Mouse (Mus musculus) c-Kit-positive CD71-negative TER-119-negative erythroid progenitor cells, embryonic 14.5 days (primary cell): ENCODE measurements around the gene Tdg.
"Not testable (repeated sequence)": the region's sequence is repeated elsewhere in the genome, so short reads cannot be mapped to it uniquely, and the experiment has no call there.

Experiments
- DNase-seq: peaks from one replicate; pipeline ENCODE4 v3.0.0-alpha.2; 2013; ENCODE audit warnings: low read depth

The Tdg gene

DNA sequence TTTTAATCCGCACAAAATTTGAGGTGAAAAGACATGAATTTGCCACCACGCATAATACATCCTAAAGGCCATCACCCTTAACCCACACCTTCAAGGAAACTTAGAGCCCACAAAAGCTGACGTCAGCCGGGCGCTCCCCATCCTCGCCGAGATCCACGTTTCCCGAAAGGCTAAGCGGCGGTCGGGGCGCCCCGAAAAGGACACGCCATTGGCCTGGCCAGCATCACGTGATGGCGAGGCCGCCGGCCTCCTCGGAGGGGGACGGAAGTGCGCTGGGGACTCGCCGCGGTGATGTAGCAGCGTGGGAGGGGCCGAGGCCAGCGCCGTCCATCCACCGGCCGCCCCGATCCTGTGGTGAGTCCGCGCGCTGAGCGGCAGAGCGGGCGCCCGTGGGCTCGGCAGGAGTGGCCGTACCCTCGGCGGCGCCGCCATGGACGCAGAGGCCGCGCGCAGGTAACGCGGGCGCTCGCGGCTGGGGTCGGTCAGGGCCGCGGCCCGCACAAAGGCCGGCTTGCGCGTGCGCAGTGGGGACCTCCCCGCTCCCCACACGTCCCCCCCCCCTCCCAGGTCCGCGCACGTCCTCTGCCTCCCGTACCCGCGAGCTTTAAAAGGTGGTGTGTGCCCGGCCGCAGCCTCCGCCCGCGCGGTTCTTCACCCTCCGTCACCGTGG, at the start of gene Tdg:
TSS of gene Tdg (plus strand) at position 243 of the 670 bp plus-strand sequence.
- peak; percentile 91 for DNase-seq

DNA sequence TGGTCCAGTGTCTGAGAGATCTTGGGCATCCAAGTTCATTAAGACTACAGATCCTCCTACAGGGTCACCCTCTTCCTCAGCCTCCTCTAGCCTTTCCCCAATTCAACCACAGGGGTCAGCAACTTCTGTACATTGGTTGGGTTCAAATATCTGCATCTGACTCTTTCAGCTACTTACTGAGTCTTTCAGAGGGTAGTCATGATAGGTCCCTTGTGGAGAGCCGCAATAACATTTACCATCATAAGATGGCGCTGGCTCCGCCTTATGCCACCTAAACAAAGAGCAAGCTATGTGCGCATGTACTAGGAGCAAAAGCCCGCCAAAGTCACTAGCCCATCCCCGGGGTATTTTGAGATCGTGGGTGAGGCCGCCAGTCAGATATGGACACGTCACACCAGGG, 40.0 kb upstream of the Tdg start:
- peak; percentile 5 for DNase-seq

DNA sequence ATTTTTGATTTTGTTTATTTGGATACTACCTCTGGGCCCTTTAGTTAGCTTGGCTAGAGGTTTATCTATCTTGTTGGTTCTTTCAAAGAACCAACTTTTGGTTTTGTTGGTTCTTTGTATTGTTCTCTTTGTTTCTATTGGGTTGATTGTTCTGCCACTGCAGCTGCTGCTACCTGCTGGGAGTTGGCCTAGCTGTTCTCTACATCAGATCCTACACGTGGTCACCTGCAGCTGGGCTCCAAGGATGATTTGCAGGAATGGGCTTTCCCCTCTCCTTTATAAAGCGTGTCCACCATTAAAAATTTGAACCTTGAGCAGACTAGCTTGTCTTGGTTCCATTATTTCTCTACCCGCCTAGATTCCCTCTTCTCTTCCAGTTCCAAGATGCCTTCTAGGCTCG, 35.2 kb upstream of the Tdg start:
- not testable (repeated sequence) for DNase-seq

DNA sequence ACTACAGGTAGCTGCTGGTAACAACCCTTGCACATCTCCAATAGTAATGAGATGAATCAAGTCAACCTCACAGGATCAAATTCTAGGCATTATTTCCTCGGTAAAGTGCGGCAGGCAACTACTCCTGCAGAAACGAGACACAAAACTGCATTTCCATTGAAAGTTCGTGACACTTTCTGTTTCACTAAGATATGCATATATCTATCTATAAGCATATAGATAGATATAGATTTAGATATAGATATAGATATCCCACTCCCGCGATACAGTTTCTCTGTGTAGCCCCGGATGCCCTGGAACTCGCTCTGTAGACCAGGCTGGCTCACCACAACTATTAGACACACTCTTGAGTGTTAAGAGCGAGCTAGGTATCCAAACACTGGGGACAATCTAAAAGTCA, 7.4 kb upstream of the Tdg start:
- no peak for DNase-seq

DNA sequence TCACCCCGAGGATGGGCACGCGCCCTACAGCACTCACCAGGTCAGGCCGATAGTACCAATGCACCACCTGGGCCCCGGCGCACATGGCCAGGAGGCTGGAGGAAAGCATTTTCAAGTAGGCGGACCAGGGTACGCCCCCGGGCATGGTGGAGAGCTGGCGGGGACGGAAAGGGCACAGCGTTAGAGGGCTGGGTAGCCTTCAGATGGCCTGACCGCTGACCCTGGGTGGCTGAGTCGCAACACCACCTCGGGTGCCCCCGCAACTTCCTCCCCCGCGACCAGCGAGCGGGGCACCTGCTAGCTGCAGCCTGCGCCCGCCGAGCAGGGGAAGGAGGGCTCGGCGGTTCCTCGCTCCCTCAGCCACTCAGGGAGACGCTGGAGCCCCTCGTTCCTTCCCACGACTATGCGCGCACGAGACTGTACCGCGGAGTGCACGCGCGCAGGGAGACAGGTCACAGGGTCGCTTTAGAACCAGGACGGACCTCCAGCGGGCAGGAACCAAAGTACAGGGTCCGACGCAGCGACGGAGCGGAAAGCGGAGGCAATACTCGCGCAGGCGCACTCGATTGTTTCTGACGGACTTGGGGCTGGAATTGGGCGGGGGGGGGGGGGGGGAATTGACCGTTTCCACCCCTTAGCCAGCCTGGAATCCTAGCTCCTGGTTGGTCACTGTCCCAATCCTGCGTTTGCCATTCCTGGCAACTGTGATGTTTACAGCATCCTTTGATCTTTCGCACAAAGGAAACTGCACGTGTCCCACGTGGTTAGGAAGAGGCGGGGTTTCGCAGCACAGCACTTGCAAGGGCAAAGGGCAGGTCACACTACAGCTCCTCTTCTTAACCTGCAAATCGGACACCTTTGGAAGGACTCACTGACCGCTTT, 6.7 kb upstream of the Tdg start, which contains the start of gene 1190007I07Rik:
TSS of gene 1190007I07Rik (minus strand) at position 558 of the 882 bp plus-strand sequence.
- DNase-seq: peak; percentile 60

DNA sequence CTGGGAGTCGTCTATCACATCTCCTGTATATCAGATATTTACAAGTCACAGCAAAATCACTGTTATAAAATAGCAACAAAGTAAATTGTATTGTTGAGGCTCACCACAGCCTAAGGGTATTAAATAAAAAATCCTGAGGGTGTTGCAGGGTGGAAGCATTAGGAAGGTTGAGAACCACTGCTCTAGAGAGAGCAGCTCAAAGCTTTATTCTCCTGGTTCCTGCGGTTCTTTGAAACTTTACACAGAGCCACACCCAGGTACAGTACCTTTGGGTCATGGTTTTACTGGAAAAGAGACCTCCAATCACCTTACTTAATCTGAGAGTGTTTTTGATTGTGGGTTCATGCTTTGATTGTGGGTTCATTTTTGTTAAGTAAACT, 6.1 kb upstream of the Tdg start:
- DNase-seq: not testable (repeated sequence)

DNA sequence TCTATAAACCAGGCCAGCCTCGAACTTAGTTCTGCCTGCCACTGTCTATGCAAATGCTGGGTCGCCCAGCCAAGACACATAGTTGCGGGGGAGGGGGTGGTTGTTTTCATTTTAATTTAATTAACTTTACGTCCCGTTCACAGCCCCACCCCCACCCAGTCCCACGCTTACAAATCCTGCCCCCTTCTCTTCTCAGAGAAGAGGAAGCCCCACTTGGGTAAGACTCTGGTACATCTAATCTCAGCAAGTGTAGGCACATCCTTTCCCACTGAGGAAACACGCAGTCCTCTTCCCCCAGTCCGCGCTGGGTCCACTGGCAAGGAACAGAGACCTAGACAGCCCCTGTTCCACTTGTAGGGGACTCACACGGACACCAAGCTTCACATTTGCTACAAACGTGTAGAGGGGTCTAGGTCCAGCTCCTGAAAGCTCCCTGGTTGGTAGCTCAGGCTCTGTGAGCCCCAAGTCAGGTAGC, 480 bp upstream of the Tdg start:
- no peak for DNase-seq

DNA sequence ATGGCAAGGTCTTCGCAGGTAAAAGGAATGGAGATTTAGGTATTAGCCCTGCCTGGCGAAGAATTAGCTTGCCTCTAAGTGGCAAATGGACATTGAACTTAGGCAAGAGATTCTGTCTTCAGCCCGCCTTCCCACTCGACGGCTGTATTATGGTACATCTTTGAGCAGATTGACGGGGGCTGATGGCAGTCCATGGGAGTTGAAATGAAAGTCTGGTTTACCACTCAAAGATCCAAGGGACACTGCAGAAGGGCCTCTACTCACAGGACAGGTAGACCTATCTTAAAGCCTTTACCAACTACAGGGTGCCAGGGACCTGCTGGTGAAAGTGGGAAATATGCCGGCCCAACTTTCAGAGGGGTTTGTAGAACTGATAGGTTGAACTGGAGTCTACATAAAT, 869 bp downstream of the Tdg start:
- DNase-seq: no peak

DNA sequence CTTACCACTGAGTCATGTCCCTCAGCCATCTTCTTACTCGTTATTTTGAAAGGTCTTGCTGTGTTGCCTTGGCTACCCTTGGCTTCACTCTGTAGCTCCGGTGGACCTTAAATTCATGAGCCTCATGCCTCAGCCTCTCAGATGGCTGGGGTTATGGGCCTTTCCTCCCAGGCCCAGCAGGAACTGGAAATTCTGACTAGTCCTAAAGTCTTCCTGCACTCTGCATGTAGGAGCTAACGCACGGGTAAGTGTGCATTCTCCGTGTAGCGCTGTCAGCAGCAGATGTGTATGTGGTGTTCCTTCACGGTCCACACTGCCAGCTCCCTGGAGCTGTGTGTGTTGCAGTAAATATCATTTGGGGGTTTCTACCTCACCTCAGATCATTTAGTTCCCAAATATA, 1.5 kb downstream of the Tdg start:
- DNase-seq: no peak

DNA sequence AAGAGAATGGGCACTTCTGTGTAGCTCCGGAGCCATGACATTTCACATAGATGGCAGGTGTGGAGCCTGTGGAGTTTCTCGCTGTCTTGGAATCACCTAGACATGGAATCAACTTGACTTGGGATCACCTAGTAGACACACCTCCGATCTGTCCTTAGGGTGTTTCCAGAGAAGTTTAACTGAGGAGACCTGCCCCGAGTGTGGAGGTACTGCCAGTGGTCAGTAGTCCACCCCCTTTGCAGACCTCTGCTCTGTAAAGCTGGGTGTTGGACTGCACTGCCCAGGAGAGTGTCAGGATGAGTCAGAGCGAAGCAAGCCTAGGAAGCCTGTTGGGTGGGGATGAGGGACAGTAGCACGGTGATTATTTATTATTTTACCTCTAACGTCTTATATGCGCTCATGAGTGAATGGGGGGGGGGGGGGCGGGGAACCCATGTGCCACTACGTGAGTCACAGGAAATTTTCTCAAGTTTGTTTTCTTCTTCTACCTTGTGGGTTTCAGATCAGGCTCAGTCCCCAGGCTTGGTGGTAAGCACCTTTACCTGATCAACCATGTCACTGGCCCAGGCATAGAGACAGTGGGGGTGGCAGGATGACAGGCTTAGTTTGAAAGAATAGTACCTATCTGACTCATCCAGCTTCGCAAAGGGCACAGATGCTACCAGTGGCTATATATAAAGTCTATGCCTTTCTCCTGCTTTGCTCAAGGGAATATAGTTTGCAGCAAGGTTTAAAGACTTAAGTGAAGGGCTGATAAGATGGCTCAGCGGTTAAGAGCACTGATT, 3.1 kb downstream of the Tdg start:
- no peak for DNase-seq

DNA sequence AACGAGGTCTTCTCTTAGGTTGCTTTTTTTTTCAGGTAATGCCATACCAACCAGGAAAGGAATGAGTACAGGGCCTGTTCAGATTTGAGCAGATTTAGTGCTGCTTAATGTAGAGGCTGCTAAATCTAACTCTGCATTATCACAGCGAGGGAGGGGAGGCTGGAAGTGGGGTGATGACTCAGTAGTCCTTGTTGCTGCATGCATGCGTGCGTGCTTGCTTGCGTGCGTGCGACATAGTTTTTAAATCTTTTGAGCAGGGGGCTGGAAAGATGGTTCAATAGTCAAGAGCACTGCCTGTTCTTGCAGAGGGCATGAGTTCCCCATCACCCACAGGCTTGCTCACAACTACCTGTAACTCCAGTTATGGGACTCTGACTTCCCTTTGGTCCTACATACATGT, 4.7 kb downstream of the Tdg start:
- DNase-seq: no peak

DNA sequence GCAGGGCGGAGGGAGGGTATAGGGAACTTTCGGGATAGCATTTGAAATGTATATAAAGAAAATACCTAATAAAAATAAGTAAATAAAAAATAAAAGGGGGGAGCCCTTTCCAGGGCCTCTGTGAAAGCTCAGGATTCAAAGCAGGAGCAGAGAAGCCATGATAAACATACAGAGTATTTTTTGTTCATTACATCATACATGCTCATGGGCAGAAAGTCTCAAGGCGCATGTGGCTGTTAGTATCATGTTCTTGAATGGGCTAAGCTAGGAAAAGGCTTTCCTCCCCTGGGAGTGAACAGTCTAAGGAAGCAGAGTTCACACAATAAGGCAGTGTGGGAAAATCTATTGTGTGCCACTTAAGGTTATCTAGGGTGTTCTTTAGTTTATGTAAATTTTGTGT, 6.7 kb downstream of the Tdg start:
- no peak for DNase-seq

DNA sequence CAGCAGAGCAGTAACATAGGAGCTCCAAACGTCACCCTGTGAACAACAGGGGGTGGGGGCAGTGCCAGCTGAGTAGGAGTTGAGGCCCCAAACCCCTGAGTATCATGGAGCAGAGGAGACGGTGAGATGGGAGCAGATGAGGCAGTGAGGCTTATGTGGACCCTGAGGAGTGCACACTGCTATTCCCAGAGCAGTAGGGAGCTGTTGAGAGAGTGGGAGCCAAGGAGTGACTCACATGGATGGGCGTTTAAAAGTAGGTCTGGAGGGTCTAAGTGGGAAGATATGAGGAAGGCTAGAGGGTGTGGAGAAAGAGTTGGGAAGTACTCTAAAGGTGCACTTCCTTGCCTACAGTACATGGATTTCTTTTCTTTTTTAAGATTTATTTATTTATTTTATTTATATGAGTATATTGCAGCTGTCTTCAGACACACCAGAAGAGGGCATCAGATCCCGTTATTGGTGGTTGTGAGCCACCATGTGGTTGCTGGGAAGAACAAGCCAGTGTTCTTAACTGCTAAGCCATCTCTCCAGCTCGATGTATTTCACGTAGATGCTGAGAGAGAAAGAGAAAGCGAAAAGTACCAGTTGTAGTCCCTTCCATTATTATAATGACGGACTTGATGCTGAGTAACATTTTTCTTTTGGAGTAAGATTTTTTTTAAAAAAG, 9.5 kb downstream of the Tdg start:
- no peak for DNase-seq

DNA sequence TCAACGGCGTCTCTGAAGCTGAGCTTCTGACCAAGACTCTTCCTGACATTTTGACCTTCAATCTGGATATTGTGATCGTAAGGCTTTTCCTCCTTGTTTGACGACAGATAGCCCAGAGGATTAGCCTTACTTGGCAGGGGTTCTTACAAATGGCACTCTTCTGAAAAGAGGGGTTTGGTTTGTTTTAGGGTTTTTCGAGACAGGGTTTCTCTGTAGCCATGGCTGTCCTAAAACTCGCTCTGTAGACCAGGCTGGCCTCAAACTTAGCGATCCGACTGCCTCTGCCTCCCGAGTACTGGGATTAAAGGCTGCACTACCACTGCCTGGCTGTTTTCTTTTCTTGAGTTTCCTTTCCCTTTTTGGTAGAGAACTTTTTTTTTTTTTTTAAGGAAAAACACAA, 11.9 kb downstream of the Tdg start:
- no peak for DNase-seq

DNA sequence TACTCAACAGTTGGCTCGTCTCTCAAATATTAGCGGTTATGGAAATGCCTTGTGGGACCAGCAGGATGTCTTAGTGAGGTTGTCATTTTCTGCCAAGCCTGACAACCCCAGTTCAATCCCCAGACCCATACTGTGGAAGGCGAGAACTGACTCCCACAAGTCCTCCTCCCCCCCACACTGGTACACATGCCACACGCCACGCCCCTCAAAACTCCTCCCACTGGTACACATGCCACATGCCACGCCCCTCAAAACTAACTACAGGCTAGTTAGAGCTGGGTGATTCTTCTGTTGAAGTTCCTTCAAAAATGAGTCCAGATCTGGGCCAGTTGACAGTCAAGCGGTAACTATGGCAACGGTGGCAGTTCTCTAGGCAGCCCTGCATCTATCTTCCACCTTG, 16.5 kb downstream of the Tdg start:
- DNase-seq: no peak

DNA sequence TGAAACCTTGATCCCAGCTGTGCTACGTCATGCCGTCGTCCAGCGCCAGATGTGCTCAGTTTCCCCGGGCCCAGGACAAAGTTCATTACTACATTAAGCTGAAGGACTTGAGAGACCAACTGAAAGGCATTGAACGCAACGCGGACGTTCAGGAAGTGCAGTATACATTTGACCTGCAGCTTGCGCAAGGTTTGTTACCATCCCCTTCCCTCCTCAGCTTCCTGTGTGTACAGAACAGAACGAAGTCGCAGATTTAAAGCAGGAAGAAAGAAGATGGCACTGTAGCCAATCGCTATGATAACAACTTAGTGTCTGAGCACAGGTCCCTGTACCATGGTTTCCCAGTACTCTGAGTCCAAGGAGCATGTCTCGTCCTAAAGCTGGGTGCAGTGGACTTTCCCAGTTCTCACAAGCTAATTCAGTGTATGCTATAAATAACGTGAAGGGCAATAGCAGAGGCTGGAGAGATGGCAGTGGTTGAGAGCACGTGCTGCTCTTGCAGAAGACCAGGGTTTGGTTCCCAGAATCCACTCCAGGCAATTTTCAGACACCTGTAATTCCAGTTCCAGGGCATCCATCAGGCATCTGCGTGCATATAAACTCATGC, 17.7 kb downstream of the Tdg start:
- DNase-seq: no peak

DNA sequence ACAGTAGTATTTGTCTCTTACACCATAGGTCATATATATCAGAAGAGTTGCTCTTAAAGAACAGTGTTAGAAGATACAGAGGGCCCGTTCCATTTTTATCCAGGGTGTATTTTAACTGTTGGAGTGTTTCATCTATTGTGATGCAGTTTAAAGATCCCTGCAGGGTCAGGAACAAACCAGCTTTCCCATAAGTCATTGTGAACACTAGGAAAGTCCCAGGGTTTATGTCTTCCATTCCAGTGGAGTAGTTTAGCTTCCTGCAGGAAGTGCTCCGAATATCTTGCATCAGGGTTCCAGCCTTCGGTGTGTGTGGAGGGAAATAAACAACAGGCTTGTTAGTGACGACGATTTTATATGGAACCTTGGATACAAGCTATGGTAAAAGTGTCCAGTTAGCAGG, 21.6 kb downstream of the Tdg start:
- no peak for DNase-seq

DNA sequence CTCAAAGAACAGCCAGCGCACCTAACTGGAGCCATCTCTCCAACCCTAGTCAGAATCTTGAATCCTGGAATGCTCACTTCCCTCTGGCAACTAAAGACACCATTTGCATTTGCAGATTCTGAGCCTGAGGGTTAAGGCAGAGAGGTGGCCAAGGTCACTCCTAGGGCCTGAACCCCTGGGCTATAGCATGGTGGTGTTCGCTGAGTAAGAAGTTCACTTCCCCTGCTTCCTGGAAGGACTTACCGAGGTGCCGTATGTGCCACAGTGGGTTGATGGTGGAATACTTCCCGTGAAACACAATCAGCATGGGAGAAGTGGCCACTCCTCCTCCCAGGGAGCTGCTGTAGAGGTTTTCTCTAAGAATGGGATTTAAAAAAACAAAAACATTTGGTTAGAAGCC, 23.0 kb downstream of the Tdg start:
- no peak for DNase-seq

DNA sequence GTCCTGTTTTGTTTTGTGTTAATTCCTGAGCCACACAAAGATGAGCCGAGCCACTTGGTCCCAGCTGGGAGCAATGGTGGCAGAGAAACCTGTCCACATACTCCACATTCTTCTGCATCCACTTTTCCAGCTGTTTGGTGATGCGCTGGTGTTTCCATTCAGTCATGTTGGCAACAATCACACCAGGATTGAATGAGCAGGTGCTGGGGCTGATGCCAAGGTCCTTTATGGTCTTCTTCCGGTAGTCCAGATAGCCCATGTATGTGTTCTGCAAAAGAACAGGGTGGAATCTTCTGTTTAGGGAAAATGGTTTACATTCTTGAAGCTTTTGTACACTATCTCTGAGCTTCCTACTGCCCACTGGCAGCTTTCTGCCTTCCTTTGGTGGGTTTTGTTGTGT, 25.0 kb downstream of the Tdg start:
- DNase-seq: no peak

DNA sequence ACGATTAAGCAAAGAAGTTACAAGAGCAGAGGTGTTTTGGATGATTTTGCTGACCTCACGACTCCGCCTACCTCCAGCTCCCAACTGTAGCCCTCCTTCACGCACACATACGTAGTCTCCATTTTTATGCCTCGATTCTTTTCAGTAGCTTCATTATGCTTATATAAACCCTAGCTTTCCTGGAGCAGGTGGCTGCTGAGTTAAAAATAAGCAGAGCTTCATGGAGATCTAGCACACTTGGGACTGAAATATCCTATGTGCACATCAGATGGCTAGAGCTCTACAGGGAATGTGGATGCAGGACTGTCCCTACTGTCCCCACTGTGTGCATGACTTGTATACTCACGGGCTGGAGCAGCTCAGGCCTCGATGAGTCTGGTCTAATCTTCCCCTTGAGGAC, 32.2 kb downstream of the Tdg start:
- no peak for DNase-seq

DNA sequence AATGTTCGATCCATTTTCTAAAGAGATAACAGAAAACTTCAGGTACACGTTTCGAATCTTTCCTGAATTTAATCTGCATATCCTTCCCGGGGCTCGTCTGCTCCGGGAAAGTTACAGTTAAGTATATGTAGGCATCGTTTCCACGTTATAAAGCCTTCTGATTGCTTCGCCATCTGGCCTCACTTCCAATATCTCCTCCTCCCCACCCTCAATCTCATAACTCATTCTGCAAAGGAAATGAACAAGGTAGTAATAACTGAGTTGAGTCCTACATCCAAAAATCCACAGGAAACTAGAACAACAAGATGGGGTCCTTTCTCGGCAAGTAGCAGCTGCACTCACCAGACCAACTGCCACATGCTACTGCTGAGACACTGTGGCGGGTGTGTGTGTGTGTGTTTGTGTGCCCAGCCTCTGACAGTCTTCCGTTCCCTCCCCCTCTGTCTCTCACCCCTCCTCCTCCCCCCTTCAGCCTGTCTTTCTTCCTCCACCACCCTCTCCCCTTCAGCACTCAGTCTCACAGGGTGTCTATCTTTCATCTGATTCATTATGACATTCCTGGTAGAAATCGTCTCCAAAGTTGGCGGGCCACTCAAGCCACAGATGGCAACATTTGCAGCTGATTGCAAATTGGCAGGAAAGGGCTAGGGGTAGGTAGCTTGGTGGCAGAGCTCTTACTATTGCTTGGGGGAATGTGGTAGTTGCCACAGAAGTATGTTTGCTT, 32.8 kb downstream of the Tdg start:
- no peak for DNase-seq
